Comparison of ENCODE assay signal across 18 mouse cellular contexts in the genomic region with DNA sequence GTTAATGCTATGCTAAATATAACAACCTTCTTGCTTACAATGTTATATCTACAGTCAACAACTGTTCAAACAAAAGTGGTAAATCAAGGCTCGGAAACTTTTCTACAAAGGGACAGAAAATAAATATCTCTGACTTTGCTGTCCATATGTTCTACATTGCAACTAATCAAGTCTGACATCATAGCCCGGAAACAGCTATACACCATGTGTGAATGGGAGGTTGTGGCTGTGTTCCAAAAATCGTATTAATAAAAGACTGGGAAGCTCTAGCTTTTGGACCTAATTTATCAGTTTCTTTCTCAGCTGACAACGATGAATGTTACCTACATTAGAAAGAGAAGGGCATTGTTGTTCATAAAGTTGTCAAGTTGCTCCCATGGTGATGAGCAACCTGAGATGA. TPM values are rescaled to one million over a fixed set of nuclear protein-coding genes. Genes with fewer than 3 reads are reported as not detected.
"Had no signal": no experiment of that assay in that cellular context is flagged by ENCODE, and none has a peak within 500 bp of the region (broad histone marks: within the 10 kb centered on the region; RNA-seq: fewer than 3 reads in every experiment).

No protein-coding gene starts in this region.

- ATAC-seq: liver, postnatal 0 days; lung, postnatal 0 days; midbrain, embryonic 13.5 days; midbrain, embryonic 16.5 days had no signal

- H3K9ac ChIP-seq: limb, embryonic 15.5 days; liver, embryonic 14.5 days; liver, postnatal 0 days; lung, embryonic 14.5 days; midbrain, embryonic 13.5 days; stomach, embryonic 15.5 days had no signal

- H3K27me3 ChIP-seq: limb, embryonic 15.5 days; midbrain, embryonic 13.5 days; stomach, embryonic 15.5 days had no signal

- H3K9me3 ChIP-seq: limb, embryonic 15.5 days; midbrain, embryonic 13.5 days; stomach, embryonic 15.5 days had no signal

- H3K27ac ChIP-seq: kidney, postnatal 0 days; layer of hippocampus, adult 2 months; limb, embryonic 15.5 days; liver, embryonic 14.5 days; macrophage; midbrain, embryonic 13.5 days; stomach, embryonic 15.5 days had no signal

- H3K36me3 ChIP-seq: limb, embryonic 15.5 days; midbrain, embryonic 13.5 days; stomach, embryonic 15.5 days had no signal

- H3K4me1 ChIP-seq: limb, embryonic 15.5 days; midbrain, embryonic 13.5 days; stomach, embryonic 15.5 days had no signal

- DNase-seq: kidney, adult 2 months; kidney, postnatal 25 days; layer of hippocampus, adult 9-11 months; liver, postnatal 0 days; lung, embryonic 14.5 days; right cerebral cortex, postnatal 25 days; spleen, adult 18-20 months; thymus, postnatal 25 days had no signal

- H3K4me2 ChIP-seq: limb, embryonic 15.5 days; liver, embryonic 11.5 days; lung, embryonic 14.5 days; midbrain, embryonic 13.5 days; stomach, embryonic 15.5 days had no signal

- H3K4me3 ChIP-seq: layer of hippocampus, adult 2 months; limb, embryonic 15.5 days; midbrain, embryonic 13.5 days; stomach, embryonic 15.5 days had no signal

RNA-seq across cellular contexts. Expression of a gene that starts 37.5 kb away (rescaled TPM):
- polyA plus RNA-seq: liver, postnatal 0 days; macrophage had no signal
